Mouse (Mus musculus): ENCODE measurements around the gene Fam71e1. TPM values are rescaled to one million over a fixed set of nuclear protein-coding genes. Genes with fewer than 3 reads are reported as not detected.

The Fam71e1 gene
- polyA plus RNA-seq, 1 experiment from 2014 or later = 28.6 TPM

DNA sequence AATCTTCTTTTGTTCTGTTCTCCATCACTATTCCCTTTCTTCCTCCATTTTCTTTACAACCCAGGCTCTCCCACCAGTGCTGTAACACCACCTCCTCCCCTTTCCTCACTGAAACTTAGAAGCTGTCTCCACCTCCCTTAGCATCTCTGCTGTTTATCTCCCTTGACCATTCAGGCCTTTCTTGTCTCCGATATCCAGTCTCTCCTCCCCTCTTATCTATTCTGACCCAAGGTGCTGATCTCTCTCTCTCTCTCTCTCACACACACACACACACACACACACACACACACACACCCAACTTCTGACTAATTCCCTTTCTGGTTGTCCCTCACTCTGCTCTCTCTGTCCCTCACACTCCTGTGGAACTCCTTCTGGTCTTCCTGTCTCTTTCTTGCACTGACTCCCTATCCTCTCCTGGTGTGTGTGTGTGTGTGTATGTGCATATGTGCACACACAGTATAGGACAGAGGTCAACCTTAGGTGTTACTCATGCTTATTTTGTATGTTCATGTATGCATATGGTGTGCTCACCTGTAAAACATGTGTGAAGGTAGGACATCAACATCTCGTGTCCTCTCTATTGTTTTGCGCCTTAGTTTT, 13.4 kb upstream of the Fam71e1 start:
- H3K36me3 ChIP-seq (ENCODE audit: control insufficient read depth, insufficient read depth, low read length) = no peaks in the 10 kb centered on the region
- H3K9me3 ChIP-seq (ENCODE audit: control insufficient read depth, low read length) = no peaks in the 10 kb centered on the region
- ATAC-seq (ENCODE audit: low FRiP score, low TSS enrichment) = no peak
- H3K4me3 ChIP-seq (replicated peaks; ENCODE audit: low read depth, low read length) = no peak overlapping the region
- DNase-seq = no peak
- peaks cover 10% of the 10 kb centered on the region; the same call in 1 of the 2 replicates for H3K27me3 ChIP-seq (ENCODE audit: control insufficient read depth, insufficient read depth, low read length)
- H3K27ac ChIP-seq (replicated peaks; ENCODE audit: low read depth, low read length) = no peak overlapping the region
- no peaks in the 10 kb centered on the region for H3K4me1 ChIP-seq (ENCODE audit: control insufficient read depth, insufficient read depth, low read length)
- no peak overlapping the region for H3K9ac ChIP-seq (replicated peaks; ENCODE audit: low read length)
- 83% methylated on average over 3 of the region's 3 CpGs for WGBS
- no peak overlapping the region for H3K4me2 ChIP-seq (ENCODE audit: low read length)

GRCm38 (mm10) chr7:44484109-44484508, 12.3 kb upstream of the Fam71e1 start:
- Histone ChIP-seq H3K9me3 (ENCODE audit: control insufficient read depth, low read length) (no peaks in the 10 kb centered on the region), H3K4me1 (ENCODE audit: control insufficient read depth, insufficient read depth, low read length) (no peaks in the 10 kb centered on the region), H3K9ac (replicated peaks; ENCODE audit: low read length) (no peak overlapping the region), H3K27me3 (ENCODE audit: control insufficient read depth, insufficient read depth, low read length) (peaks cover 7% of the 10 kb centered on the region; the same call in 1 of the 2 replicates), H3K4me2 (ENCODE audit: low read length) (no peak overlapping the region), H3K36me3 (ENCODE audit: control insufficient read depth, insufficient read depth, low read length) (peaks cover 9% of the 10 kb centered on the region), H3K4me3 (replicated peaks; ENCODE audit: low read depth, low read length) (no peak overlapping the region), H3K27ac (replicated peaks; ENCODE audit: low read depth, low read length) (no peak overlapping the region)
- ATAC-seq (ENCODE audit: low FRiP score, low TSS enrichment) (no peak), DNase-seq (no peak)
- 100% methylated on average over 1 of the region's 1 CpGs for WGBS

GRCm38 (mm10) chr7:44484841-44485571, 11.4 kb upstream of the Fam71e1 start:
- no peak overlapping the region for H3K9ac ChIP-seq (replicated peaks; ENCODE audit: low read length)
- peaks cover 7% of the 10 kb centered on the region; the same call in 1 of the 2 replicates for H3K27me3 ChIP-seq (ENCODE audit: control insufficient read depth, insufficient read depth, low read length)
- no peak overlapping the region for H3K27ac ChIP-seq (replicated peaks; ENCODE audit: low read depth, low read length)
- H3K36me3 ChIP-seq (ENCODE audit: control insufficient read depth, insufficient read depth, low read length) = peaks cover 17% of the 10 kb centered on the region
- WGBS = 32% methylated on average over 5 of the region's 5 CpGs
- ATAC-seq (ENCODE audit: low FRiP score, low TSS enrichment) = peak; percentile 81
- no peaks in the 10 kb centered on the region for H3K9me3 ChIP-seq (ENCODE audit: control insufficient read depth, low read length)
- H3K4me2 ChIP-seq (ENCODE audit: low read length) = no peak overlapping the region
- no peak overlapping the region for H3K4me3 ChIP-seq (replicated peaks; ENCODE audit: low read depth, low read length)
- no peaks in the 10 kb centered on the region for H3K4me1 ChIP-seq (ENCODE audit: control insufficient read depth, insufficient read depth, low read length)
- peak; percentile 92 for DNase-seq

DNA sequence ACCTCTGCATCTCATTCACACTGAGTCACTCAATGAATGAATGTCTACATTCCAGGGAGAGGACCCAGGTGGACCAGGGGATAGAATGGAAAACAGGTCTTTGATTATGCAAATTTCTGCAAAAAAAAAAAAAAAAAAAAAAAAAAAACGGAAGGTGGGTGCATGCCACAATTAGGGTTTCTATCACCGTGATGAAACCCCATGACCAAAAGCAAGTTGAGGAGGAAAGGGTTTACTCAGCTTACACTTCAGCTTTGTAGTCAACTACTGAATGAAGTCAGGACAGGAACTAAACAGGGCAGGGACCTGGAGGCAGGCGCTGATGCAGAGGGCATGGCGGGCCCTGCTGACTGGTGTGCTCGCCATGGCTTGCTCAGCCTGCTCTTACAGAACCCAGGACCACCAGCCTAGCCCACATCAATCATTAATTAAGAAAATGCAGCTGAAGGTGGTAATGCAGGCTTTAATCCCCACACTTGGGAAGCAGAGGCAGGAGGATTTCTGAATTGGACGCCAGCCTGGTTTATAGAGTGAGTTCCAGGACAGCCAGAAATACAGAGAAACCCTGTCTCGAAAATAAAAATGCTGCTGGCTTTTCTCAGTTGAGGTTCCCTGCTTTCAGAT, 10.7 kb upstream of the Fam71e1 start:
- Histone ChIP-seq H3K4me1 (ENCODE audit: control insufficient read depth, insufficient read depth, low read length) (no peaks in the 10 kb centered on the region), H3K36me3 (ENCODE audit: control insufficient read depth, insufficient read depth, low read length) (peaks cover 24% of the 10 kb centered on the region), H3K4me3 (replicated peaks; ENCODE audit: low read depth, low read length) (no peak overlapping the region), H3K27me3 (ENCODE audit: control insufficient read depth, insufficient read depth, low read length) (peaks cover under 1% of the 10 kb centered on the region; the same call in 1 of the 2 replicates), H3K9ac (replicated peaks; ENCODE audit: low read length) (no peak overlapping the region), H3K9me3 (ENCODE audit: control insufficient read depth, low read length) (no peaks in the 10 kb centered on the region), H3K27ac (replicated peaks; ENCODE audit: low read depth, low read length) (no peak overlapping the region), H3K4me2 (ENCODE audit: low read length) (no peak overlapping the region)
- DNase-seq = no peak
- ATAC-seq (ENCODE audit: low FRiP score, low TSS enrichment) = no peak; the same call in 1 of the 2 replicates
- 79% methylated on average over 7 of the region's 7 CpGs for WGBS

- no peaks in the 10 kb centered on the region for H3K27me3 ChIP-seq (ENCODE audit: control insufficient read depth, insufficient read depth, low read length)
- H3K9me3 ChIP-seq (ENCODE audit: control insufficient read depth, low read length) = no peaks in the 10 kb centered on the region
- peaks cover 38% of the 10 kb centered on the region for H3K36me3 ChIP-seq (ENCODE audit: control insufficient read depth, insufficient read depth, low read length)
- H3K27ac ChIP-seq (replicated peaks; ENCODE audit: low read depth, low read length) = peak overlapping the region; percentile 14; the same call in 1 of the 2 replicates
- WGBS = 60% methylated on average over 13 of the region's 13 CpGs
- DNase-seq (no peak), ATAC-seq (ENCODE audit: low FRiP score, low TSS enrichment) (no peak)
- no peak overlapping the region for H3K4me3 ChIP-seq (replicated peaks; ENCODE audit: low read depth, low read length)
- H3K9ac ChIP-seq (replicated peaks; ENCODE audit: low read length) = peak overlapping the region; percentile 23; the same call in 1 of the 2 replicates
- H3K4me1 ChIP-seq (ENCODE audit: control insufficient read depth, insufficient read depth, low read length) = no peaks in the 10 kb centered on the region
- H3K4me2 ChIP-seq (ENCODE audit: low read length) = no peak overlapping the region
Observed at GRCm38 (mm10) chr7:44486927-44487575, 9.3 kb upstream of the Fam71e1 start.

- Histone ChIP-seq H3K9ac (replicated peaks; ENCODE audit: low read length) (no peak overlapping the region), H3K36me3 (ENCODE audit: control insufficient read depth, insufficient read depth, low read length) (peaks cover 45% of the 10 kb centered on the region)
- ATAC-seq (ENCODE audit: low FRiP score, low TSS enrichment) = no peak
Observed at GRCm38 (mm10) chr7:44487936-44488335, 8.4 kb upstream of the Fam71e1 start.

DNA sequence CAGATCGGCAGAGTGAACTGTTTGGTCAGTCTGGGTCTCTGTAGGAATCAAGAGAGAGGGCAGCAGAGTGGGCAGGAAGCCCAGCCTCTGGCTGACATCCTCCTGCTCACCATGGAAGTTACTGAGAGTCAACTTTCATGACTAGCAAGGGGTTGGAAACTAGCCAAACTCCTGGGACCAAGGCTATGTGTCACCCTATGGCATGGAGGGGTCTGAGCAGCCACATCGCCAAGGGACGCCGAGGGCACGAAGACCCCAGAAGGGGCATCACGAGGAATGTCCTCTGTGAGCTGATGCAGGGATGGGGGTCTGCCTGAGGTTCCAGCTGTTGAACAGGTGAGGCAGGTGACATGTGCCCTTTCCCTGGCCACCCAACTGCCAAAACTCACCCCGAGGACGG, 7.8 kb upstream of the Fam71e1 start:
- no peak overlapping the region for H3K4me2 ChIP-seq (ENCODE audit: low read length)
- H3K27ac ChIP-seq (replicated peaks; ENCODE audit: low read depth, low read length) = no peak overlapping the region
- no peaks in the 10 kb centered on the region for H3K9me3 ChIP-seq (ENCODE audit: control insufficient read depth, low read length)
- H3K9ac ChIP-seq (replicated peaks; ENCODE audit: low read length) = no peak overlapping the region
- WGBS = 95% methylated on average over 8 of the region's 8 CpGs
- H3K4me3 ChIP-seq (replicated peaks; ENCODE audit: low read depth, low read length) = no peak overlapping the region
- DNase-seq (no peak), ATAC-seq (ENCODE audit: low FRiP score, low TSS enrichment) (no peak)
- H3K36me3 ChIP-seq (ENCODE audit: control insufficient read depth, insufficient read depth, low read length) = peaks cover 48% of the 10 kb centered on the region
- no peaks in the 10 kb centered on the region for H3K4me1 ChIP-seq (ENCODE audit: control insufficient read depth, insufficient read depth, low read length)
- H3K27me3 ChIP-seq (ENCODE audit: control insufficient read depth, insufficient read depth, low read length) = no peaks in the 10 kb centered on the region

More at GRCm38 (mm10) chr7:44487936-44488335, 8.4 kb upstream of the Fam71e1 start:
- H3K4me3 ChIP-seq (replicated peaks; ENCODE audit: low read depth, low read length) = no peak overlapping the region
- DNase-seq = no peak
- no peak overlapping the region for H3K27ac ChIP-seq (replicated peaks; ENCODE audit: low read depth, low read length)
- no peak overlapping the region for H3K4me2 ChIP-seq (ENCODE audit: low read length)
- no peaks in the 10 kb centered on the region for H3K9me3 ChIP-seq (ENCODE audit: control insufficient read depth, low read length)
- H3K27me3 ChIP-seq (ENCODE audit: control insufficient read depth, insufficient read depth, low read length) = no peaks in the 10 kb centered on the region
- H3K4me1 ChIP-seq (ENCODE audit: control insufficient read depth, insufficient read depth, low read length) = no peaks in the 10 kb centered on the region
- WGBS = 89% methylated on average over 7 of the region's 7 CpGs

DNA sequence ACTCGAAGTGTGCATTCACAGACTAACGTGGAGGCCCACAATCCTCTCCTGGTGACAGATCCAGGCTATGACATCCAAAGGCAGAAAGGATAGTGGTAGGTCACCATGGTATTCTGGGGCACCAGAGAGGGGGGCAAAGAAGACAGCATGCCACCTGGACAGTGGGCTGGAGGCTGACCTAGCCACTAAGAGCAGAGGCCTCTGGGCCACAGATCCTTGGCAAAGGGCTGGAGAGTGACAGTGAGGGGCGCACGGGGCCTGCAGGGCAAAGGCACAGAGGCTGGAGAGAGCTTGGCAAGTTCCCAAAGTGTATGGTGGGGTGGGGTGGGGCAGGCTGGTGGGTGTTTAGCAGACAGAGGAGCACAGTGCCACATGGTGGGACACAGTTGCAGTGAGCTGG, 6.1 kb upstream of the Fam71e1 start:
- H3K9ac ChIP-seq (replicated peaks; ENCODE audit: low read length) = no peak overlapping the region
- 90% methylated on average over 4 of the region's 4 CpGs for WGBS
- no peaks in the 10 kb centered on the region for H3K27me3 ChIP-seq (ENCODE audit: control insufficient read depth, insufficient read depth, low read length)
- ATAC-seq (ENCODE audit: low FRiP score, low TSS enrichment) (no peak), DNase-seq (no peak)
- H3K9me3 ChIP-seq (ENCODE audit: control insufficient read depth, low read length) = no peaks in the 10 kb centered on the region
- H3K4me2 ChIP-seq (ENCODE audit: low read length) = no peak overlapping the region
- H3K27ac ChIP-seq (replicated peaks; ENCODE audit: low read depth, low read length) = no peak overlapping the region
- peaks cover 6% of the 10 kb centered on the region for H3K4me1 ChIP-seq (ENCODE audit: control insufficient read depth, insufficient read depth, low read length)
- peaks cover 48% of the 10 kb centered on the region for H3K36me3 ChIP-seq (ENCODE audit: control insufficient read depth, insufficient read depth, low read length)
- no peak overlapping the region for H3K4me3 ChIP-seq (replicated peaks; ENCODE audit: low read depth, low read length)
